Mouse (Mus musculus) bone marrow, adult 2 months (tissue): Measurements from ENCODE around the gene Gtpbp8. TPM values are rescaled to one million over a fixed set of nuclear protein-coding genes. Genes with fewer than 3 reads are reported as not detected.

Source experiments
- H3K27ac ChIP-seq: fragments of 200-500 bp; 2 replicates; pipeline ENCODE4 v1.5.1; 2012; ENCODE audit warnings: low read depth, mild to moderate bottlenecking, control low read depth, inconsistent platforms, low read length; ENCODE audit not compliant: control insufficient read depth, poor library complexity, insufficient read depth
- H3K4me1 ChIP-seq: fragments of 200-500 bp; 2 replicates; pipeline ENCODE4 v1.6.1; 2011; ENCODE audit warnings: low read length; ENCODE audit not compliant: control insufficient read depth, insufficient read depth
- H3K4me3 ChIP-seq: fragments of 200-500 bp; replicated peaks from 2 replicates; pipeline ENCODE3; 2011; ENCODE audit warnings: mild to moderate bottlenecking, low read depth, low read length, control low read depth; ENCODE audit not compliant: control insufficient read depth
- CTCF ChIP-seq: fragments of 200-500 bp; IDR thresholded peaks from 2 replicates; pipeline ENCODE4 v1.5.1; 2011; ENCODE audit warnings: low read length, control low read depth; ENCODE audit not compliant: control insufficient read depth, insufficient read depth
- POLR2A ChIP-seq: fragments of 200-500 bp; IDR thresholded peaks from 2 replicates; pipeline ENCODE4 v1.6.1; 2011; ENCODE audit warnings: low read depth, mild to moderate bottlenecking, control low read depth, low read length, borderline replicate concordance; ENCODE audit not compliant: control insufficient read depth
- WGBS: fragments of 180-500 bp; shearing (Covaris S2); methylation state at CpG from one replicate; pipeline ENCODE4 v1.1.7; 2018; 5-methylcytosine and 5-hydroxymethylcytosine counted together
- polyA plus RNA-seq: library from polyadenylated mRNA; stranded (reverse); fragments of >200 nt; gene quantifications from 2 replicates; pipeline ENCODE4 v1.2.4, GENCODE M21; 2011; ENCODE audit warnings: low replicate concordance; ENCODE audit not compliant: missing spikeins, insufficient read depth, insufficient read length

Gtpbp8 gene
- polyA plus RNA-seq, 1 experiment = 8.4 TPM

GRCm38 (mm10) chr16:44767967-44768366 is 21.8 kb upstream of the Gtpbp8 start:
- Histone ChIP-seq H3K27ac (no peak overlapping the region), H3K4me1 (no peaks in the 10 kb centered on the region; the same call in 1 of the 2 replicates)
- WGBS = 24% methylated on average over 2 of the region's 2 CpGs

DNA sequence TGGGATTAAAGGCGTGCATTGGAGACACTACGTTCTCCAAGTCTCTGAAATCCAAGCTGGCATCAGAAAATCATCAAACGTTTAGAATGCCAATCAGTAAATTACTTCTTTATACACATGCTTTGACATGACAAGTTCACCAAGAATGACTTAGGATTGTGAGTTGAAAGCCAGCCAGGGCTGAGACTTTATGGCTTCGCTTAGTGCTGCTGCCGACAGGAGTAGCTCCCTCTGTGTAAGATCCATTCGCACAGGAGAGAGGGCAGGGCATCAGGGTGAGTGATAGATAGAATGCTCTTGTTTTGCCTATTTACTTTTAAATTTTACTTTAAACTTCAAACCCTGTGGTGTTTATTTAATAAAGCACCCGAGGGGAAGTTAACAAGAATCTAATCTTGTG is 21.3 kb upstream of the Gtpbp8 start:
- no peaks in the 10 kb centered on the region; the same call in 1 of the 2 replicates for H3K4me1 ChIP-seq

More at GRCm38 (mm10) chr16:44767967-44768366, 21.8 kb upstream of the Gtpbp8 start:
- TF ChIP-seq CTCF (0 out of 2 replicates have a peak, but pooled peaks have one; percentile 35), POLR2A (no peak)
- H3K4me3 ChIP-seq = no peak overlapping the region

DNA sequence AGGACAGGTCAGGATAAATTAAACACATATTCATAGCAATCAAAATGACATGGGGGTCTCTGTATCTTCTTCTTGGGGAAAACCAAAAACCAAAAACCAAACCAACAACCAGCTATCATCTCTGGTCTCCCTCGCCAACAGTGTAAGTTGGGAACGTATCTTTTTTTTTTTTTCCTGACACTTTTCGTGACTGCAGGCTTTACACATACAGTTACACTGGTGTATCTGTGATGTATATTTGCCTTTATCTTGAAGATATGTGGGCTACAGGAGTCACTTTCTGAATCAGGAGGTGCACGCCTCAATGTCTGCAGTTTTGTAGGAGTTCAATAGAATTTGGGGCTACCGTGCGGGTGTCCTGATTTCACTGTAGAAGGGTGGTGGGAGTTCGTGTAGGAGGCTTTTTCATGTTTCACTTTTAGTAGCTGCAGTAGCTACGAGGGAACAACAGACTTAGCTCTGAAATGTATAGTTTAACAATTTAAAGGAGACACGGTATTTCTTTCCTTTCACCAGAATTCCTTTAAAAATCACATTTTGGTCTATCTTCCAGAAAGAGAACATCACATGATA is 20.2 kb upstream of the Gtpbp8 start:
- H3K4me3 ChIP-seq = peak overlapping the region; percentile 67
- 2% methylated on average over 9 of the region's 9 CpGs for whole genome bisulfite sequencing
- TF ChIP-seq CTCF (no peak), POLR2A (no peak)

More for the DNA sequence above, 21.3 kb upstream of the Gtpbp8 start:
- TF ChIP-seq CTCF (no peak), POLR2A (no peak)
- 34% methylated on average over 7 of the region's 7 CpGs for WGBS
- Histone ChIP-seq H3K4me3 (peak overlapping the region; percentile 68), H3K27ac (no peak overlapping the region)

DNA sequence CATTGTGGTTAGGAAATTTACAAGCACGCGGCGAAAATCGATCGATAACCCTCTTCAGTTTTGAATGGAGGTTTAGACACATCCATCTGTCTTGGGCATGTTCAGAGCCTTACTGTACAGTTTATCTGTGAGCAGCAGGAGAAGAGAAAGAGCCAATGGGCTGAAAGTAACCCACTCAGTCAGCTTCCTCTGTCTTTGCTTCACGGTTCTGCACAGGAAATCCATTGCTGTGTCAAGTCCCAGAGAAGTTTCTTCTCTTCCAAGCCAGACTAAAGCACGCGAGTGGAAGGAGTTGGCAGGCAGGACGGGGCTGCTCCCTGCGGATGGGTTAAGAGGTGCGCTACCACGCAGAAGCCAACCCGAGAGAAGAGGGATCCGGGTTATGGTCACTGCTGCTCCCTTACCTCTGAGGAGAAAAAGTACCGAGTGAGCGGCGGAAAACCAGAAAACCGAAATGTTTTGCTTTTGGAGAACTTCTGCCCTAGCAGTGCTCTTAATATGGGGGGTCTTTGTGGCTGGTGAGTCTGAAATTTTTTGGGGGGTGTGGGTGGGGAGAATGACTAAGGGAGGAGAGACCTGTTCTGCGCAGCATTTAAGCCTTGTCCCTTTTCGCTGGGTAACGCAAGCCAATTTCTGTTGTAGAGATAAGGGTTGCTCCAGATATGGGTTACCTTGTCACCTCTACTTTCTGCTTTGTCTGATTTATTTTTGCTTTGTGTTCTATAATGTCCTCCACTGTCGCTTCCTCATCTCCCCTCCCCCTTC is 19.6 kb upstream of the Gtpbp8 start, which contains the start of gene Cd200r1:
TSS of gene Cd200r1 (plus strand) at position 182 of the 765 bp plus-strand sequence.
- TF ChIP-seq CTCF = no peak
- no peak for TF ChIP-seq POLR2A
- 2% methylated on average over 22 of the region's 22 CpGs for WGBS
- Histone ChIP-seq H3K4me1 (no peaks in the 10 kb centered on the region; the same call in 1 of the 2 replicates), H3K4me3 (peak within 1 kb of the TSS; percentile 67), H3K27ac (peak within 1 kb of the TSS; percentile 18; the same call in 1 of the 2 replicates)

More for the DNA sequence above, 20.2 kb upstream of the Gtpbp8 start:
- H3K4me1 ChIP-seq = no peaks in the 10 kb centered on the region; the same call in 1 of the 2 replicates
- H3K27ac ChIP-seq = no peak overlapping the region

DNA sequence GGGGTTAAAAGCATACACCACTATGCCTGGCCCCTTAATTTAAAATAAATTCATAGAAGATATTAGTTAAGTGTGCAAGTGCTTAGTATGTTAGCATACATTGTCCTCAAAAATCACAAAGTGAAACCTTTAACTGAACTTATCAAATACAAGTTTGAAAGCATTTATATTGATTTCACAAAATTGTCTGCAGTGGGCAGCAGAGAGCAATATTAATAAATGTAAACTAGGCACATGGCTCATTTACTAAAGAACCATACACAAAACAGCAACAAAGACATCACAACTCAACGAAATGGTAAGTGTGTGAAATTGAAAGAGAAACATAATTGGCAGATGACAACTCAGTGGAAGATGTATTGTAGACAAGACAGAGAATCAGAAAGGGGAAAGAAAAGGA is 15.6 kb upstream of the Gtpbp8 start:
- Histone ChIP-seq H3K4me1 (no peaks in the 10 kb centered on the region; the same call in 1 of the 2 replicates), H3K4me3 (no peak overlapping the region), H3K27ac (no peak overlapping the region)
- 0% methylated on average over 1 of the region's 1 CpGs for WGBS
- TF ChIP-seq POLR2A = no peak
- TF ChIP-seq CTCF = no peak

- TF ChIP-seq CTCF (no peak), POLR2A (no peak)
- Histone ChIP-seq H3K4me3 (peak overlapping the region; percentile 42), H3K27ac (no peak overlapping the region), H3K4me1 (no peaks in the 10 kb centered on the region)
- whole genome bisulfite sequencing = 10% methylated on average over 8 of the region's 8 CpGs
Observed at GRCm38 (mm10) chr16:44757700-44758099, 11.5 kb upstream of the Gtpbp8 start.

DNA sequence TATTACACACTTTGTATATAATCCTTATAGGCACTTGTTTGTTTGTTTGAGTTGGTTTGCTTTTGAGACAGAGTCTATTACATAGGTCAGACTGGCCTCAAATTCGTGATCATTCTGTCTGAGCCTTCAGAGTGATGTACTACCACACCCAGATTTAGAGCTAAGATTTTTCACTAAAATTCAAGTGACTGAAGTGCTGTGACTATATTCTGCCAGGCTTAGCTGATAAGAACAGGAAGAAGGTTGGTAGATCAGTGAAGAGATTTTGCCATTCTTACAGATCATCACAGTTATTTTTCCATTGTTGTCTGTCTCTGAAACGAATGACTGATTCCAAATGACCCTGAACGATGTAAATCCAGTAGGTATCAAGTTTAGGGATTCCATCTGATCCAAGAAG is 1.8 kb upstream of the Gtpbp8 start:
- TF ChIP-seq POLR2A (no peak), CTCF (no peak)
- H3K4me3 ChIP-seq = no peak overlapping the region
- H3K4me1 ChIP-seq = no peaks in the 10 kb centered on the region; the same call in 1 of the 2 replicates
- WGBS = 51% methylated on average over 3 of the region's 3 CpGs
- no peak overlapping the region for H3K27ac ChIP-seq

DNA sequence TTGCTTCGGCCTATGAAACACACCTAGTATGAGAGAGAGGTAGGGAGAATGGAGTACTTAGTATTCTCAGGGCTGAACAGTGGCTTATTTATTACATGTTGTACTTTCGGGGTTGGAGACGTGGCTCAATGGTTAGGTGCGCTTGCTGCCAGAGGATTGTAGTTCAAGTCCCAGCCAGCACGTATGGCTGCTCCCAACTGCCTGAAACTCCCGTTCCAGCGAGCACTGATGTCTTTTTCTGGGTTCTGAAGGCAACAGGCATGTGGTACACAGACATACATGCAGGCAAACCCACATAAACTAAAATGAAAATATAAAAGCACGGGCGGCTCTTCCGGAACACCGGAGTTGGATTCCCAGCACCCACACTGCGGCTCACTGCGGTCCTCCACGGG is 695 bp downstream of the Gtpbp8 start:
- TF ChIP-seq POLR2A (no peak), CTCF (no peak)
- WGBS = 7% methylated on average over 14 of the region's 14 CpGs
- H3K4me3 ChIP-seq = peak overlapping the region; percentile 89
- peak overlapping the region; percentile 87 for H3K27ac ChIP-seq
- H3K4me1 ChIP-seq = no peaks in the 10 kb centered on the region; the same call in 1 of the 2 replicates
